Mouse (Mus musculus) heart, embryonic 10.5 days (tissue): ENCODE data around the gene Plekhb2. TPM values are rescaled to one million over a fixed set of nuclear protein-coding genes. Genes with fewer than 3 reads are reported as not detected.
A peak's percentile ranks its signal among the peaks of the same experiment; 100 is the strongest.

ENCODE experiments used
- DNase-seq: peaks from one replicate; pipeline ENCODE4 v3.0.0-alpha.2; 2017; ENCODE audit warnings: low spot score
- H3K27ac ChIP-seq: fragments of 300-500 bp; sonication (generic); 2 replicates; pipeline ENCODE4 v1.5.1; 2016; ENCODE audit warnings: mild to moderate bottlenecking
- H3K27me3 ChIP-seq: fragments of 300-500 bp; sonication (generic); 2 replicates; pipeline ENCODE4 v1.6.1; 2016; ENCODE audit warnings: mild to moderate bottlenecking; ENCODE audit not compliant: poor library complexity, insufficient read depth, severe bottlenecking
- H3K36me3 ChIP-seq: fragments of 300-500 bp; sonication (generic); 2 replicates; pipeline ENCODE4 v1.6.1; 2016; ENCODE audit warnings: mild to moderate bottlenecking, moderate library complexity
- H3K4me1 ChIP-seq: fragments of 300-500 bp; sonication (generic); 2 replicates; pipeline ENCODE4 v1.6.1; 2016; ENCODE audit warnings: mild to moderate bottlenecking
- H3K4me3 ChIP-seq: fragments of 300-500 bp; sonication (generic); 2 replicates; pipeline ENCODE4 v1.5.1; 2016; ENCODE audit warnings: mild to moderate bottlenecking, moderate library complexity
- H3K9me3 ChIP-seq: fragments of 300-500 bp; sonication (generic); 2 replicates; pipeline ENCODE4 v1.6.1; 2016; ENCODE audit warnings: mild to moderate bottlenecking, moderate library complexity
- WGBS: fragments of 180-500 bp; shearing (Covaris S2); methylation state at CpG from one replicate; pipeline ENCODE4 v1.1.7; 2016; 5-methylcytosine and 5-hydroxymethylcytosine counted together
- polyA plus RNA-seq: library from polyadenylated mRNA; unstranded; fragments of >200 nt; fragmentation: Nextera tagmentation; extraction: Ambion mirVana; gene quantifications from 2 replicates; pipeline ENCODE4 v1.2.1, GENCODE M21; 2016

Plekhb2 gene
- polyA plus RNA-seq, 1 experiment from 2014 or later, result 37.8 TPM

DNA sequence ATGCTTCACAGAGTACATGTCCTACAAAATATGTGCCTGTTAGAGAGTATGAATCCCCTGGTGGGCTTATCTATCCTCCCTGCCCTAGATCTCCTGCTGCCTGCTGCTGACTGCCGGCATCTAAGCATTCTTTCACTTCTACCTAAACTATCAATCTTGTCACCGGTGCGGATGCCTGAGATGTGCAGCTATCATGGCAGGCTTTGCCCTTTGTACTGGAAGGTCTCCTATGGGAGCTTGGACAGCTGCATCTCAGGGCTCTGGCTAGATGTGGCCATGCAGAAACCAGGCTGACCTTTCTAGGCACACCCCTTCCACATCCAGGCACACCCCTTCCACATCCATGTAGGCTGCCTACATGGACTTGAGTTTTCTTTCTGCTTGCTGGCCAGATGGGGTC is 42.7 kb downstream of the Plekhb2 start:
- Histone ChIP-seq H3K27ac (no peak overlapping the region), H3K9me3 (no peaks in the 10 kb centered on the region), H3K4me3 (no peak overlapping the region), H3K27me3 (no peaks in the 10 kb centered on the region), H3K4me1 (peaks cover 14% of the 10 kb centered on the region), H3K36me3 (no peaks in the 10 kb centered on the region)
- peak; percentile 69 for DNase-seq
- 36% methylated on average over 3 of the region's 3 CpGs for WGBS

DNA sequence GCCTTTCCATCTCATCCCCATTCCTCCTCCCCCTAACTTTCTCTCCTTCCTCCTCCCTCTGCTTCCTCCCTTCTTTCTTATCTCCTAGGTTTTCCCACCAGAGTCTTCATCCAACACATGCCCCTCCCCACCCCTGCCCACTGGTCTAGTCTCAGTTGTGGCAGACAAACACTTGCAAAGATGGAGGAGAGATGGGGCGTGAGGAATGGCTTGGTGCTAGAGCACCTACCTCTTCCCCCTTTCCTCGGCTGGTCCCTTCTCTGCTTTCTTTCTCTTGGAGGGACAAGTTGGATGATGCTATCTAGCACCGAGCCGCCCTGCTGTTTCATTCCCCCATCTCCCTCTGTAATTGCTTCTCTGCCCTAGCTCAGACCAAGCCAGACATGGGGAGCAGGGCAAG is 43.6 kb downstream of the Plekhb2 start:
- DNase-seq, result peak; percentile 58
- no peaks in the 10 kb centered on the region for H3K9me3 ChIP-seq
- WGBS, result 77% methylated on average over 4 of the region's 4 CpGs
- no peaks in the 10 kb centered on the region for H3K36me3 ChIP-seq
- H3K4me3 ChIP-seq, result no peak overlapping the region
- no peak overlapping the region for H3K27ac ChIP-seq
- no peaks in the 10 kb centered on the region for H3K27me3 ChIP-seq
- H3K4me1 ChIP-seq, result peaks cover 14% of the 10 kb centered on the region

DNA sequence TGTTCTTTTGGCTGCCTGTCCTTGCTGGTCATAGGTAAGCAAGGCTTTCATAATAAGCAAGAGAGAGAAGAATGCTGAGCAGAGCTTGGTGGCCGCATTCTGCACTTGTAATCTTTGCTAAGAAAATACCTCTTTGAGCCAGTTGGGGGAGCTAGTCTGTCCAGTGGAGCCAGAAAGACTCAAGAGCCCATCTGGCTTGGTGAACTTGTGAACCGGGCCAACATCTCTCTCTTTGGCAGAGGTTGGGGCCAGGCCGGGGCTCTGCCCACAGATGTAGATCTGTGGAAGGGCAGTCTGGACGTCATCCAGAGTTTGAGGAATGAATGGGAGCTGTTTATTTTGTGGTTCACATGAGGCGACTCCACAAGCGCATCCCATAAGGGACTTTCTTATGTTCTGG is 44.1 kb downstream of the Plekhb2 start:
- H3K27me3 ChIP-seq, result no peaks in the 10 kb centered on the region
- peaks cover 14% of the 10 kb centered on the region for H3K4me1 ChIP-seq
- no peak overlapping the region for H3K27ac ChIP-seq
- no peaks in the 10 kb centered on the region for H3K36me3 ChIP-seq
- no peak overlapping the region for H3K4me3 ChIP-seq
- no peaks in the 10 kb centered on the region for H3K9me3 ChIP-seq
- 67% methylated on average over 6 of the region's 6 CpGs for WGBS
- peak; percentile 73 for DNase-seq

DNA sequence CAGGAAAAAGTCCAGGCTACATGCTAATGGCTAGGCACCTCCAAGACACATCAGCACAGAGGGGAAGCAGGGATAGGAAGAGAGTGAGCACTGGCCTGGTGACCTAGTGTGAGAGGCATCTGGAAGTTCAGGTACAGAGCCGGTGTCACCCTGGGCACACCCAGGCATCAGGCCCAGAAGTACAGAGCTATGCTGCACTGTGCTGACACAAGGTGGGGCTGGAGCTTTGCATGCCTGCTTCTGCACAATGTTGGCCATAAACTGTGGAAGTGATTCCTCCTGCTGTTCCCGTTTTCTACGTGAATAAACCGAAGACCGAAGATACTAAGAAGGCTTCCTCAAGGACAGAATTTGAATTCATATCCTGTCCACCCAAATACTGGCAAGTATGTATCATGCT is 46.3 kb downstream of the Plekhb2 start:
- H3K4me1 ChIP-seq, result peaks cover 14% of the 10 kb centered on the region
- DNase-seq, result peak; percentile 41
- no peaks in the 10 kb centered on the region for H3K36me3 ChIP-seq
- no peaks in the 10 kb centered on the region for H3K27me3 ChIP-seq
- H3K27ac ChIP-seq, result no peak overlapping the region
- no peaks in the 10 kb centered on the region for H3K9me3 ChIP-seq
- WGBS, result 89% methylated on average over 5 of the region's 5 CpGs
- no peak overlapping the region for H3K4me3 ChIP-seq

DNA sequence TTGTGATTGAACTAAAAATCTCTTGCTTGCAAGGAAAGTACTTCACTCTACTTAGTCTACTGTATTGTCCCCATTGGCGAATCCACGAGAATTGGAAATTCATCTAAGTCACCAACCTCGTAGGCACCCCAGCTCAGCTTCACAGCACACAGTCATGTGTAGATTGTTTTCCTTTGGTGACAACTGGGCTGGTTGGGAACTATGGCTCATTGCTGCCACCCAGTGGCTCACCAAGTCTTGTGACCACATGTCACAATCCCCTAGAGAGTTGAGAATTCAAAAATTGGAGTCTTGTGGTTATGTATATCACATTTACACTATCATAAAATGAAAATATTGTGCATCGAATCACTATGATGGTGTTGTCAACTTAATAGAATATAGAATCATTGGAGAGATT is 47.1 kb downstream of the Plekhb2 start:
- Histone ChIP-seq H3K36me3 (no peaks in the 10 kb centered on the region), H3K4me1 (peaks cover 11% of the 10 kb centered on the region), H3K4me3 (no peak overlapping the region), H3K27ac (no peak overlapping the region), H3K27me3 (no peaks in the 10 kb centered on the region), H3K9me3 (no peaks in the 10 kb centered on the region)
- peak; percentile 74 for DNase-seq
- WGBS, result 42% methylated on average over 4 of the region's 4 CpGs

DNA sequence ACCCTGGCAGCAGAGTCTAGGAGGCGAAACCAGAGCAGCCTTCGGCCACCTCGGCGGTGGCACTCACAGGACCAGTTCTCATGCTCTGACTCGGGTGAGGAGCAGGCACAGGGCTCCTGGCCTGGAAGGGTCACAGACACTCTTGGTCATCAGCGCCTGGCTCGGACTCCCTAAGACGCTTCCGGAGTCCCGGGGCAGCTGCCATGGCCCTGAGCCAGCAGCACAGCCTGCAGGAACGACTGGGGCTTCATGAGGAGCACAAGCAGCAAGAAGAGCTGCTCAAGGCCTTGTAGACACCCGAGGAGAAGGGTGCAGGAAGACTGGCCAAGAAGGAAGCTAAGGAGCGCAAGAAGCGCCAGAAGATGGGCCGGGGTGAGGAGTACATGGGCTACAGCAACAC is 78.9 kb downstream of the Plekhb2 start:
- Histone ChIP-seq H3K4me3 (no peak overlapping the region), H3K36me3 (no peaks in the 10 kb centered on the region), H3K9me3 (peaks cover 18% of the 10 kb centered on the region), H3K27ac (no peak overlapping the region), H3K4me1 (no peaks in the 10 kb centered on the region), H3K27me3 (no peaks in the 10 kb centered on the region)
- DNase-seq, result no peak
- 91% methylated on average over 15 of the region's 15 CpGs for WGBS

Other genes starting within 250 kb of the Plekhb2 start
- gene Fam168b, start 6.9 kb upstream of the Plekhb2 start, polyA plus RNA-seq, result 66.7 and 73.6 TPM in 2 replicates